Mouse (Mus musculus) heart, postnatal 10 days (tissue): Measurements from ENCODE around the gene Lsp1. TPM values are rescaled to one million over a fixed set of nuclear protein-coding genes. Genes with fewer than 3 reads are reported as not detected.
A peak's percentile ranks its signal among the peaks of the same experiment; 100 is the strongest.

Experiments used
- DNase-seq, 2 experiments: peaks; one replicate each; pipeline ENCODE4 v3.0.0; 2021
- intact Hi-C: fragments of 180-260 bp; cut with DNase I; formaldehyde crosslinking; loops from one replicate; pipeline ENCODE4 v1.15.1; 2025
- total RNA-seq, 2 experiments: library from RNA; stranded (reverse); gene quantifications; 2 replicates each; pipeline ENCODE4 v1.2.3; 2021

The Lsp1 gene
- total RNA-seq, 2 experiments from 2014 or later, result 111 to 116 TPM

DNA sequence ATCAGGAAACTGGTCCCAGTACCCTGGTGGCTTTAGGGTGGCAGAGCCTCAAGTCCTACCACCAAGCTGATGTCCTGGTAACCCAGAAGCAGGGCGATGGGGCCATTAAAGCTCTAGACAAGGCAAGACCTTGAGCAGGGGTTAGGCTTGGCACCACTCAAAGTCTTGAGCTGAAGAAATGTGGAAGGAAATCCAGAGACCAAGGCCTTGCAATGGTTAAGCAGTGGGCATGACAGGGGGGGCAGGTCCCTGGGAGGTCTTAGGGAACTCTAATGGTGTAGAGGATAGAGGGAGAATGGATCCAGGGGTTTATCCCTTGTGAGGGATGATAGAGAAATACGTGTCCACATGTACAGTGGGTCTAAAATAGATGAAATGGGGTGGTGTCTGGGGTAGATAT lies 12.9 kb downstream of the Lsp1 start:
- intact Hi-C loops, result no loop called here
- no peak for DNase-seq

- intact Hi-C loops, result loop anchor here (2.0 kb wide), 1 partner anchor 28 kb away; no protein-coding TSS in a partner anchor
- peak; percentile 68 to 75 for DNase-seq
These were observed 14.2 kb downstream of the Lsp1 start for GRCm38 (mm10) chr7:142474799-142475198.

- intact Hi-C loops, result loop anchor here (2.0 kb wide), 1 partner anchor 29 kb away; no protein-coding TSS in a partner anchor
- DNase-seq, result peak; percentile 40 to 49
These were observed 15.0 kb downstream of the Lsp1 start for GRCm38 (mm10) chr7:142475641-142476040.

GRCm38 (mm10) chr7:142476271-142476670 lies 15.7 kb downstream of the Lsp1 start:
- peak in 1 of 2 experiments; percentile 30 for DNase-seq
- intact Hi-C loops, result no loop called here

DNA sequence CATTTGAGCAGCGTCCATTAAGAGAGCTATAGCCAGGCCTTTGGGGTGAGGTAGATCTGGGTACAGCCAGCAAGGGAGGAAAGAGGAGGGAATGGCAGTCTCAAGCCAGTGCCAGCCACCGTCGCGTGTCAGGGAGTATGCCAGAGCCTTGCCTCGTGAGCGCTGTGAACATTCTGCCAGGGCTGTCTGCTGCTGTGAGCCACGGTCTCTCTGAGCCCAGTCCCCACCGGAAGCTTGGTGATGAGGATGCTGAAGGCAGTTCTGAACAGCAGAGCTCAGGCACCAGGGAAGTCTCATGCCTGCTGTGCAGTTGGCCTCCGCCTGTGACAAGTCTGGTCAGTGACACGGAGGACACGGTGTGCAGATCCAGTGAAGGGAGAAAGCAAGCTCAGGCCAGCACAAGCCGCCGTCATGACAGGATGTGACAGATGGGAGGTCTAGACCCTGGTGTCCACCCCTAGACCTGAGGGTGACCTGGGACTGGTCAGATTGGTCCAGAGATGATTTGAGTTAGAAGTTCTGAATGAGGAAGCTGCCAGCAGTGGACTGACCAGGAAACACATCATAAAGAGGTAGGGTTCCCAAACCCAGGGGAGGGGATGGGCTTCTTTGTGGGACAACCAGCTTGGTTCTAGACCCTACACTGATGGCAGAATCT lies 16.3 kb downstream of the Lsp1 start:
- intact Hi-C loops, result no loop called here
- DNase-seq, result peak; percentile 70

DNA sequence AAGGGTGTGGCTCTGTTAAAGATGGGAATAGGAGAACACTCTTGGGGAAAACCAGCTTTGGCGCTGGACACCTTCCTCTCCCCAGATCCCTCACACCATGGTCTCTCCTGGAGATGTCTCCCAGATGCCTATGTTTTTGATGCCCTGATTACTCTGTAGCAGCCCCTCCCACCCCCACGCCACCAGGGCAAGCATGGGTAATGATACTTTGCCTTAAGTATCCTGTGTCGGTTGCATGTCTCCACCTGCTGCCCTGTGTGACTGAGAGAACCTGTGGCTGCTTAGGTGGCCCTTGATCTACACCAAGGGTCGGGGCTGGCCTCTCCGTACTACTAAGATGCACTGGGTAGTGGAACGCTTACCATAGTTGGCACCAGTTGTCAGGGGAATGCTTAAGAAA lies 17.4 kb downstream of the Lsp1 start:
- intact Hi-C loops, result no loop called here
- DNase-seq, result no peak

DNA sequence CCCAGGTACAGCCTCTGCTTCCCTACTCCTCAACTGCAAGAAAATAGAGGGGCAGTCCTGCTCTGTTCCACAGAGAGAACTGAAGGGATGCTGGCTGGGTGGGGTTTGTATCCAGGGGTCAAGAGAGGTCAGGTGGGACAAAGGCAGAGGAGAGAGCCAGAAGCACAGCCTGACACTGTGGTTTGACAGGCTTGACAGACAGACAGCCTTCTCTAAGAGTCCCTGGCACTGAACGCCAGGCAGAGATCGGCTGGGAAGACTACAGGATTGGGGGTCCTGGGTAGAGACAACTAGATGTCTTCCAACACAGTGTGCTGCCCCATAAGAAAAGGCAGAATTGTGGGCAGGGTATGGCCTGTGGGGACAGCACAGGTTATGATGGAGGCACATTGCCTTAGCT lies 18.0 kb downstream of the Lsp1 start:
- DNase-seq, result peak in 1 of 2 experiments; percentile 35
- intact Hi-C loops, result no loop called here

- intact Hi-C loops, result no loop called here
- DNase-seq, result no peak
These were observed 18.7 kb downstream of the Lsp1 start for GRCm38 (mm10) chr7:142479307-142479706.

- DNase-seq, result no peak
- intact Hi-C loops, result loop anchor here (2.0 to 5.0 kb wide), 2 partner anchors 43 to 192 kb away; no protein-coding TSS in a partner anchor
These were observed 19.3 kb downstream of the Lsp1 start for GRCm38 (mm10) chr7:142479886-142480285.

- intact Hi-C loops, result loop anchor here (1.0 to 5.0 kb wide), 3 partner anchors 42 to 192 kb away; no protein-coding TSS in a partner anchor
- peak in 1 of 2 experiments; percentile 30 for DNase-seq
These were observed 20.1 kb downstream of the Lsp1 start for GRCm38 (mm10) chr7:142480661-142481060.

GRCm38 (mm10) chr7:142481186-142481567 lies 20.6 kb downstream of the Lsp1 start:
- intact Hi-C loops, result loop anchor here (1.0 to 5.0 kb wide), 3 partner anchors 42 to 191 kb away; no protein-coding TSS in a partner anchor

GRCm38 (mm10) chr7:142481568-142482255 lies 21.1 kb downstream of the Lsp1 start:
- DNase-seq, result peak; percentile 81 to 88
- intact Hi-C loops, result loop anchor here (1.0 to 5.0 kb wide), 3 partner anchors 41 to 191 kb away; no protein-coding TSS in a partner anchor

More at GRCm38 (mm10) chr7:142481186-142481567, 20.6 kb downstream of the Lsp1 start:
- peak; percentile 83 to 88 for DNase-seq

- intact Hi-C loops, result loop anchor here (5.0 kb wide), 1 partner anchor 190 kb away; no protein-coding TSS in a partner anchor
These were observed 21.6 kb downstream of the Lsp1 start for GRCm38 (mm10) chr7:142482256-142482609.

GRCm38 (mm10) chr7:142483136-142483535 lies 22.5 kb downstream of the Lsp1 start:
- peak; percentile 63 to 66 for DNase-seq
- intact Hi-C loops, result loop anchor here (5.0 kb wide), 1 partner anchor 189 kb away; no protein-coding TSS in a partner anchor

More at GRCm38 (mm10) chr7:142482256-142482609, 21.6 kb downstream of the Lsp1 start:
- peak; percentile 66 to 67 for DNase-seq

GRCm38 (mm10) chr7:142484780-142485179 lies 24.2 kb downstream of the Lsp1 start:
- DNase-seq, result peak; percentile 76 to 83

GRCm38 (mm10) chr7:142486751-142487162 lies 26.1 kb downstream of the Lsp1 start:
- peak; percentile 37 to 53 for DNase-seq
- intact Hi-C loops, result no loop called here

More at GRCm38 (mm10) chr7:142484780-142485179, 24.2 kb downstream of the Lsp1 start:
- intact Hi-C loops, result loop anchor here (5.0 kb wide), 1 partner anchor 188 kb away; no protein-coding TSS in a partner anchor

DNA sequence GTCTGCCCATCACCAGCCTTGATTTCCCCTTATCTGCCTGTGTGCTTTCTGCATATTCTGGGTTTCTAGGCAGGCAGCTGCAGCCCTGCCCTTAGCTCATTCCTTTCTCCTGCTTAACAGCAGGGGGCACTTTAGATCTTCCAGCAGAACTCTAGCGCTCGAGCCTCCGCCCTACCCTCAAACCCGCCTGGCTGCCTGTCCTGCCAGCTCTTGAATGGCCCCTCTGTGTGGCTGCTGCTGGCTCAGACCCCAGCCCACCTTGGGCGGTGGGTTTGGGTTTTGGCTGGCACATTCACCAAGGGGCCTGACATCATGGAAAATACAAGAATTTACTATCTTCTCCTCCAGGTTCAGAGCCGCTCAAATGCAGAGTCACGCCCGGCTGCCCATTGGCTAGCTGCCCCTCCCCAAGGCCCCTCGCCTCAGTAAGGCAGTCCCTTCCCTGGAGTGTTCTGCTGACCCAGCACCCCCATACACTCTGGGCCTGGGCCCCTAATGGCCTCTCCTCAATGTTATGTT lies 26.8 kb downstream of the Lsp1 start:
- intact Hi-C loops, result no loop called here
- DNase-seq, result peak; percentile 53 to 59

GRCm38 (mm10) chr7:142488053-142488452 lies 27.4 kb downstream of the Lsp1 start:
- no peak for DNase-seq
- intact Hi-C loops, result loop anchor here (2.0 kb wide), 1 partner anchor 35 kb away; no protein-coding TSS in a partner anchor

DNA sequence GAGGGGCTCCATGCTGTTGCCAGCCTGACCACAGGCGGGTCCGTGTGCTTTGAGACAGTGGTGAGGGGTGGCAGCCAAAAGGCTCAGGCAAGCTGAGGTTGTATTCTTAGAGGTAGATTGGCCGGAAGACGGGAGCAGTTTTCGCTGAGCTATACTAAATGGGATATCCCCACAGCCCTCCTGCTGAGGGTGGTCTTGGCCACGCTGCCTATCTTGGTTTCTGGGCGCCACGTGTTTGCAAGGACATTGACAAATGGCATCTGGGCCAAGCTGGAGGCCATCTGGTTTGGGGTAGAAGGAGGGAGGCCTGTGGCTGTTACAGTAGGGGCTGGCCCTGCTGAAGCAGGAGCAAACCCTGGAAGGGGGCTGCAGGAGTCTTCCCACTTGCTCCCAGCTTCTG lies 32.9 kb downstream of the Lsp1 start:
- no peak for DNase-seq
- intact Hi-C loops, result no loop called here

GRCm38 (mm10) chr7:142496158-142496557 lies 35.5 kb downstream of the Lsp1 start:
- intact Hi-C loops, result loop anchor here (5.0 kb wide), 1 partner anchor 179 kb away; no protein-coding TSS in a partner anchor
- DNase-seq, result peak; percentile 49 to 56

GRCm38 (mm10) chr7:142496800-142497199 lies 36.2 kb downstream of the Lsp1 start:
- peak; percentile 59 to 69 for DNase-seq
- intact Hi-C loops, result loop anchor here (1.0 to 5.0 kb wide), 3 partner anchors 56 to 179 kb away; no protein-coding TSS in a partner anchor
